Mouse (Mus musculus) ES-E14 (cell line): ENCODE data around the gene Clcn2.

Experiments used
- MAFK ChIP-seq: IDR thresholded peaks from 2 replicates; pipeline ENCODE4 v1.6.1; 2014; ENCODE audit warnings: mild to moderate bottlenecking, low read depth, low read length, inconsistent platforms; ENCODE audit not compliant: insufficient read depth
- ZNF384 ChIP-seq: IDR thresholded peaks from 2 replicates; pipeline ENCODE4 v1.6.1; 2012; ENCODE audit warnings: low read depth, low read length, inconsistent platforms

- TF ChIP-seq ZNF384: no peak
- TF ChIP-seq MAFK: no peak
Measured at GRCm38 (mm10) chr16:20757385-20757784, 39.8 kb upstream of the Clcn2 start.
